Mouse (Mus musculus) neural tube, embryonic 14.5 days (tissue): ENCODE measurements around the gene Fgf4. TPM values are rescaled to one million over a fixed set of nuclear protein-coding genes. Genes with fewer than 3 reads are reported as not detected.
"Not testable (repeated sequence)": the region's sequence is repeated elsewhere in the genome, so short reads cannot be mapped to it uniquely, and the experiment has no call there.

Source experiments
- ATAC-seq: fragments of 200-750 bp; cut with Nextera tagmentation; 2 replicates; pipeline ENCODE4 v1.8.0; 2017; ENCODE audit warnings: low read depth, mild to moderate bottlenecking, moderate TSS enrichment, moderate library complexity
- H3K27ac ChIP-seq: fragments of 300-500 bp; sonication (generic); 2 replicates; pipeline ENCODE4 v1.5.1; 2014; ENCODE audit warnings: low read depth, mild to moderate bottlenecking, control low read depth, low read length, moderate library complexity, mixed read lengths
- H3K27me3 ChIP-seq: fragments of 300-500 bp; sonication (generic); 2 replicates; pipeline ENCODE4 v1.6.1; 2014; ENCODE audit warnings: low read length; ENCODE audit not compliant: control insufficient read depth, insufficient read depth
- H3K36me3 ChIP-seq: fragments of 300-500 bp; sonication (generic); 2 replicates; pipeline ENCODE4 v1.6.1; 2014; ENCODE audit warnings: low read length, mixed read lengths; ENCODE audit not compliant: control insufficient read depth, insufficient read depth
- H3K4me1 ChIP-seq: fragments of 300-500 bp; sonication (generic); 2 replicates; pipeline ENCODE4 v1.6.1; 2014; ENCODE audit warnings: low read length; ENCODE audit not compliant: control insufficient read depth, insufficient read depth
- H3K4me2 ChIP-seq: fragments of 300-500 bp; sonication (generic); 2 replicates; pipeline ENCODE4 v1.6.1; 2014; ENCODE audit warnings: mild to moderate bottlenecking, low read depth, low read length, control low read depth
- H3K4me3 ChIP-seq: fragments of 300-500 bp; sonication (generic); 2 replicates; pipeline ENCODE4 v1.5.1; 2014; ENCODE audit warnings: low read depth, low read length, control low read depth, mixed read lengths
- H3K9ac ChIP-seq: fragments of 300-500 bp; sonication (generic); replicated peaks from 2 replicates; pipeline ENCODE4 v1.6.1; 2014; ENCODE audit warnings: low read depth, mild to moderate bottlenecking, control low read depth, low read length, mixed read lengths
- H3K9me3 ChIP-seq: fragments of 300-500 bp; sonication (generic); 2 replicates; pipeline ENCODE4 v1.6.1; 2016; ENCODE audit warnings: low read length; ENCODE audit not compliant: control insufficient read depth
- WGBS: fragments of 180-500 bp; shearing (Covaris S2); extraction: QIAGEN DNeasy Blood & Tissue Kit; methylation state at CpG from one replicate; pipeline ENCODE4 v1.1.7; 2014; 5-methylcytosine and 5-hydroxymethylcytosine counted together
- polyA plus RNA-seq: library from polyadenylated mRNA; unstranded; fragments of >200 nt; fragmentation: Nextera tagmentation; extraction: Ambion mirVana; gene quantifications from 2 replicates; pipeline ENCODE4 v1.2.1, GENCODE M21; 2014

Fgf4 gene
- polyA plus RNA-seq, 1 experiment from 2014 or later = not detected

GRCm38 (mm10) chr7:144883106-144883505, 35.9 kb downstream of the Fgf4 start:
- 39% methylated on average over 2 of the region's 2 CpGs for WGBS
- H3K9me3 ChIP-seq = no peaks in the 10 kb centered on the region

GRCm38 (mm10) chr7:144887672-144888071, 40.5 kb downstream of the Fgf4 start:
- H3K9me3 ChIP-seq = no peaks in the 10 kb centered on the region
- no peak overlapping the region for H3K4me3 ChIP-seq
- no peak for ATAC-seq
- 89% methylated on average over 2 of the region's 2 CpGs for WGBS
- H3K27ac ChIP-seq = no peak overlapping the region
- H3K27me3 ChIP-seq = no peaks in the 10 kb centered on the region
- H3K4me1 ChIP-seq = no peaks in the 10 kb centered on the region
- H3K9ac ChIP-seq = no peak overlapping the region
- H3K4me2 ChIP-seq = no peak overlapping the region
- H3K36me3 ChIP-seq = no peaks in the 10 kb centered on the region

More at GRCm38 (mm10) chr7:144883106-144883505, 35.9 kb downstream of the Fgf4 start:
- Histone ChIP-seq H3K27ac (no peak overlapping the region), H3K36me3 (no peaks in the 10 kb centered on the region), H3K4me1 (no peaks in the 10 kb centered on the region), H3K9ac (no peak overlapping the region), H3K4me2 (no peak overlapping the region), H3K4me3 (no peak overlapping the region), H3K27me3 (no peaks in the 10 kb centered on the region)
- no peak for ATAC-seq

- WGBS = 9% methylated on average over 18 of the region's 18 CpGs
- Histone ChIP-seq H3K4me2 (no peak overlapping the region), H3K36me3 (no peaks in the 10 kb centered on the region), H3K4me3 (no peak overlapping the region), H3K9ac (no peak overlapping the region), H3K9me3 (no peaks in the 10 kb centered on the region), H3K27ac (no peak overlapping the region), H3K4me1 (no peaks in the 10 kb centered on the region), H3K27me3 (no peaks in the 10 kb centered on the region)
- ATAC-seq = no peak
These were observed 41.6 kb downstream of the Fgf4 start for GRCm38 (mm10) chr7:144888564-144889299.

GRCm38 (mm10) chr7:144890661-144891060, 43.5 kb downstream of the Fgf4 start:
- not testable (repeated sequence) for H3K9me3 ChIP-seq, H3K4me2 ChIP-seq, ATAC-seq, H3K27me3 ChIP-seq, H3K27ac ChIP-seq, H3K4me1 ChIP-seq, H3K9ac ChIP-seq, H3K4me3 ChIP-seq, H3K36me3 ChIP-seq
- 91% methylated on average over 1 of the region's 1 CpGs for WGBS

GRCm38 (mm10) chr7:144891863-144892262, 44.7 kb downstream of the Fgf4 start:
- H3K27me3 ChIP-seq = no peaks in the 10 kb centered on the region
- no peaks in the 10 kb centered on the region for H3K9me3 ChIP-seq
- no peak overlapping the region for H3K4me2 ChIP-seq
- no peak overlapping the region for H3K27ac ChIP-seq
- WGBS = 82% methylated on average over 2 of the region's 2 CpGs
- no peak overlapping the region for H3K4me3 ChIP-seq
- no peaks in the 10 kb centered on the region for H3K36me3 ChIP-seq
- ATAC-seq = no peak
- peaks cover 14% of the 10 kb centered on the region for H3K4me1 ChIP-seq
- no peak overlapping the region for H3K9ac ChIP-seq

- Histone ChIP-seq H3K4me1 (peaks cover 14% of the 10 kb centered on the region), H3K36me3 (no peaks in the 10 kb centered on the region), H3K27me3 (no peaks in the 10 kb centered on the region), H3K4me2 (no peak overlapping the region), H3K27ac (no peak overlapping the region), H3K9ac (no peak overlapping the region), H3K4me3 (no peak overlapping the region), H3K9me3 (no peaks in the 10 kb centered on the region)
- no peak for ATAC-seq
- WGBS = 60% methylated on average over 6 of the region's 6 CpGs
These were observed 45.2 kb downstream of the Fgf4 start for GRCm38 (mm10) chr7:144892322-144892721.

- no peak overlapping the region for H3K4me2 ChIP-seq
- peaks cover 6% of the 10 kb centered on the region; the same call in 1 of the 2 replicates for H3K27me3 ChIP-seq
- ATAC-seq = no peak
- H3K36me3 ChIP-seq = no peaks in the 10 kb centered on the region
- H3K9ac ChIP-seq = no peak overlapping the region
- no peak overlapping the region for H3K27ac ChIP-seq
- no peaks in the 10 kb centered on the region for H3K9me3 ChIP-seq
- H3K4me1 ChIP-seq = peaks cover 14% of the 10 kb centered on the region
- no peak overlapping the region for H3K4me3 ChIP-seq
- 3% methylated on average over 5 of the region's 5 CpGs for WGBS
These were observed 47.0 kb downstream of the Fgf4 start for GRCm38 (mm10) chr7:144894191-144894590.

- H3K9me3 ChIP-seq = no peaks in the 10 kb centered on the region
- peaks cover 14% of the 10 kb centered on the region for H3K4me1 ChIP-seq
- H3K36me3 ChIP-seq = no peaks in the 10 kb centered on the region
- ATAC-seq = no peak
- H3K9ac ChIP-seq = no peak overlapping the region
- H3K27ac ChIP-seq = no peak overlapping the region
- 3% methylated on average over 4 of the region's 4 CpGs for WGBS
- peak overlapping the region; percentile 33; the same call in 1 of the 2 replicates for H3K4me3 ChIP-seq
- peaks cover 6% of the 10 kb centered on the region; the same call in 1 of the 2 replicates for H3K27me3 ChIP-seq
- H3K4me2 ChIP-seq = peak overlapping the region; percentile 93
These were observed 47.5 kb downstream of the Fgf4 start for GRCm38 (mm10) chr7:144894706-144895105.

GRCm38 (mm10) chr7:144895305-144896111, 48.3 kb downstream of the Fgf4 start:
- peak; percentile 80 for ATAC-seq
- Histone ChIP-seq H3K27ac (peak overlapping the region; percentile 58), H3K4me1 (peaks cover 14% of the 10 kb centered on the region), H3K36me3 (no peaks in the 10 kb centered on the region), H3K27me3 (peaks cover 6% of the 10 kb centered on the region; the same call in 1 of the 2 replicates), H3K4me2 (peak overlapping the region; percentile 93), H3K9ac (peak overlapping the region; percentile 44), H3K4me3 (peak overlapping the region; percentile 33), H3K9me3 (no peaks in the 10 kb centered on the region)
- WGBS = under 1% methylated on average over 37 of the region's 37 CpGs
